Mouse (Mus musculus): ENCODE measurements at regions not wholly inside any gene's neighbourhood (a gene's known extent, or its start where the extent isn't known, plus 50 kb on each side); places are given as distances from the start of the nearest gene placed in this dataset.
"Not testable (repeated sequence)": the region's sequence is repeated elsewhere in the genome, so short reads cannot be mapped to it uniquely, and the experiment has no call there.

DNA sequence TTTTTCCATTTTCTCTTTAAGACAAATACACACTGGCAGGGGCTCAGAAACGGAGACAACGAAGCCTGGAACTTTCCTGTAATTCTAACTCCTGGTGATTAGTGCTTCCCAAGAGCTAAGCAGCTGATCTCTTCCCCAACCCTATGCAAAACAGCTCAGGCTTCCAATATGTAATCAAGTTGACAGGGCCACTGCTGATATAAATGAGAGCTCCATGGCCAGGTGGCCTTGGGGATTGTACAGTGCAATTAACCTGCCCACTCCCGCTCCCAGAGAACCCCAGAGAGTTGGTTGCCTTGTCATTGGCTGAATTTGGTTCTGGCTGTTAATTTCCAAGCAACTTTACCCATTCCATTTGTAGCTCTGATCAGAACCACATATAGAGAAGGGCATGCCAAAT, 67.8 kb downstream of the 4933415F23Rik start:
- intact Hi-C loops (cut with DNase I) = no loop called here
- DNase-seq = no peak

DNA sequence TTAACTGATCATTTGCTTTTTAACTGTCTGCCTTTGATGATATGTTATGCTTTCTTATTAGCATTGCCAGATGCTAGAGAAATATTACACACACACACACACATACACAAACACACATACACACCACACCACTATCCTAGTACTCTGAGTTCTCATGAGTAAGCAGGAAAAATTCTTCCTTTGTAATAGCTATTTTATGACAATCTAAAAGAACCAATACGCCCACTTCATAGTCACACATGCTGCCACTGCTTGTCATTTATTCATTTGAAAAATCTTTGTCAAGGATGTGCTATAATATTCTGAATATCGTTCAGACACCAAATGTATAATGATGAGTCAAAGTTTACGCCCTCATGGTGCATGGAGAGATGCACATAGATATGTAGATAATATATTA, 78.5 kb downstream of the 4933415F23Rik start:
- DNase-seq = no peak
- intact Hi-C loops (cut with DNase I) = no loop called here

DNA sequence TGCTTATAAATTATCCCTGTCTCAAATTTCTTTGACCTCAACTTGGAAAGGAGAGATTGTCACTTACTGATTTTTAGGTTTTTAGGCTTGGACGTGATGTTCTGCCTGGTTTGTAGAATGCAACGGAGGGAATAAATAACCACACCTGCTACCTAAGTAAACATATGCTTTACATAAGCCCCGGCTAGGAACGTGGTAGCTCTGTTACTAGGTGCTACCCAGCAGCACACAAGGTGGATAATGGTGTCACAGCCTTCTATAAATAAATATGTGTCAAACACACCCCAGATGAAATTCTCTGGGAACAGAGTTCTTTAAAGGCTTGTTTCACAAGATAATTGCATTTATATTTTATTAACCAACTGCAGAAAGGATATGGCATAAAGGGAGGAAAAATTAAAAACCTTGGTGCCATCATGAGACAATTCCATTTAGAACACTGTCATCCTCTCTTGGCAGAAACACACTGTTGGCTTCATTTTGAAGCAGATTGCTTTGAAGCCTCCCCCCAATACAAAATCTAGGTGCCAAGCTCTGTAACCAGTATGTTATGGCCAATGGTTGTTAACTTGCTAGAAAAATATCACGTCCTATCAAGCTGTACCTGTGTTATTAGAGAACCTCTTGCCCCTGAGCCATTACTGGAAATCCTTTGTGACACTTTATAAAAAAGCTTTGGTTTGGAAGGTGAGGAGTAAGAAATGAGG, 94.1 kb downstream of the 4933415F23Rik start:
- no peak for DNase-seq
- intact Hi-C loops (cut with DNase I) = no loop called here

DNA sequence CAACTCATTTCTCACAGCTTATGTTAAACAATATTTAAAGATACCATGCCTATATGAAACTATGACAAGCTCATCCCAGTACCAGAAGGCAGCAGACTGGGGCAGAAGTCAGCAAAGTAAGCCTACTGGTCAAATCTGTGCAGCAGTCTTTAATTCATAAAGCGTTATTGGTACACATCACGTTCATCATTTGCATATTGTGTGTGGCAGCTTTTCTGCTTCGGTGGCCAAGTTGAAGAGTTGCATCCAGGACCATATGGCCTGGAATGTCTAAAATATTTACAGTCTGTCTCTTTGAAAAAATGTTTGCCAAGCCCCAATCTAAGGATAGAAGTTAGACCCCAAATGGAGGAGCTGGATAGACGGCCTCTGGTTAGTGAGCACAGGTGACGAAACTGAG, 97.2 kb downstream of the 4933415F23Rik start:
- intact Hi-C loops (cut with DNase I) = no loop called here
- no peak for DNase-seq

DNA sequence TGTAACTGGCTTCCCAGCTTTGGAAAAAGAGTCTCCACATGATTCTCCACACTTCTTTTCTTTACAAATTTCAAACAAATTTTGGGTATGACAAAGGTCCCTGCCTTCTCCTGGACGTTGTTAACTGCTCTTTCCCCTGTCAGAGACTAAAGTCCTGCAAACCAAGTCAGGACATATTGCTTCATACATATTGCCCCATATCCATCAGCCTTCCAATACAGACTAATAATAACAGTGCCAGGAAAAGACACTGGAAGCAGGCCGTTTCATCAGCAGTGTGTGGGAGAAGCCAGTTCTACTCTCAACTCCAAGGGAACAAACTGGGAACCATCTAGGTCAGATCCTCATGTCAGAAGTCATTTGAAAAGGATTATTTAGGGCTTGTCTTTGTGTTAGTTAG, 105.4 kb downstream of the 4933415F23Rik start:
- intact Hi-C loops (cut with DNase I) = no loop called here
- DNase-seq = no peak

DNA sequence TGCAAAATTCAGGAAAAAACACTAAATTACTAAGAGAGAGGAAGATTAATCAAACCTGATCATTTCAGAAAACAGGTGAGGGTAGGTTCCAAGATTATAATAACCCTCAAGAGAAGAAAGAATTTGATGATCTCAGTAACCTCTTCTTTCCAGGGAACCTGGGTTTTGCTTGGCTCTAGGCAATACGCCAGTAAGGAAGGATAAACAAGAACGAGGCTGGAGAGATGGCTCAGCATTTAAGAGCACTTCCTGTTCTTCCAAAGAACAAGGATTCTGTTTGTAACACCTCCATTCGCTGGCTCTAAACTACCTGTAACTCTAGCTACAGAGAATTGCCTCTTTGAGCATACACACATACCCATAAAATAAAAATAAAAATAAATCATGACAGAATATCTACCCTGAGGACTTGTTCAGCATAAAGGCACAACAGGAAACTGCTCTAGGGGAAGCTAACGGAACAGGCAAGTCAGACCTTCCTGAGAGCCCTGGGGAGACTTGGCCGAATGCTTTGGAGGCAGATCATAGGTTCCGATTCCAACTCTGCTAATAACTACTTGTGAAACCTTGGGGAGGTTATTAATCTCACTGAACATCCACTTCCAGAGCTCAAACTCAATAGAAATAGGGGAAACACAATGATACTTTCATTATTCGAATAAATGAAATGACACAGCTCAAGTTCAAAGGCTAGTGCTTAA, 112.4 kb downstream of the 4933415F23Rik start:
- DNase-seq = no peak
- intact Hi-C loops (cut with DNase I) = no loop called here

DNA sequence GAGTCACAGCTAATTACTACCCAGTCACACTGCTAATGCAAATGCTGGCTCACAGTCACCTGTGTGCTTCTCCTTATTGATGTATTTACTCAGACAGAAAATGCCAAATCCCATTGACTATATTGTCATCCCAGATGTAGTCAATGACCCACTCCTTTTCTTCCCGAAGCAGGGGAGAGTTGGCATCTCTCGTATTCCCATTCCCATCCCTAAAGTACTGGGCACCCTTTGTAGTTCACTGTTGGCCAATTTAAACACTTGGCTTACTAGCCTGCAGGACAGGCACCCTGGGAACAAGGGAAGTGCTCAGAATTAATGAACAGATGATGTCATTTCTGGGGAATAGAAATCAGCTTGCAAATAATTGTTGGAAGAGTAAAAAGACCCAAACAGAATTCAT, 114.5 kb downstream of the 4933415F23Rik start:
- no peak for DNase-seq
- intact Hi-C loops (cut with DNase I) = no loop called here

DNA sequence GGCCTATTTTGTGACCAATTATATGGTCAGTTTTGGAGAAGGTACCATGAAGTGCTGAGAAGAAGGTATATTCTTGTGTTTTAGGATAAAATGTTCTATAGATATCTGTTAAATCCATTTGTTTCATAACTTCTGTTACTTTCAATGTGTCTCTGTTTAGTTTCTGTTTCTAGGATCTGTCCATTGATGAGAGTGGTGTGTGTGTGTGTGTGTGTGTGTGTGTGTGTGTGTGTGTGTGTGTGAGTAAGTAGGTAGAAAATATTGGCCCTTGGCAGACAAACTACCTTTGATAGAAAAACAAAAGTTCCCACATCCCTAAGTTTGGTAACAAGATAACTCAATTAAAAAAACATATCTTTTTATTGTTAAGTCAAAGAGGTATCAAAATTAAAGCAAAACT, 117.8 kb downstream of the 4933415F23Rik start:
- intact Hi-C loops (cut with DNase I); DNase-seq: not testable (repeated sequence)

DNA sequence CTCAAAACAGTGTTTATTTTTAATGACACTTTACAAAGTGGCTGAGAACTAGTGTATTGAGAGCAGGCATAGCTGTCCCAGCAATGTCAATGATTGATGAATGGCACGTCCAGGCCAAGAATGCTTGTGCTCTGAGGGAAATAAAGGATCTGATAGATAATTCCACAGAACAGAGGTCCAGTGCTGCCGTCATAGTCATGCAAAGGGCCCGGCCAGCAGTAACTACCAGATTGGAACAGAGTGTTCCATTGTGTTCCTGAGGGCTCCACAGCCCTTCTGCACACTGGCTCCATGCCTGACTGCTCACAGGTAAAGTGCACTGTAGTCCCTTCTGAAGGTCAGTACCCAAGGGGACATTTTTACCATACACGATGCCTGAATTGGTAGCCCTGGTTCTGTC, 127.1 kb downstream of the 4933415F23Rik start:
- intact Hi-C loops (cut with DNase I) = no loop called here
- no peak for DNase-seq

DNA sequence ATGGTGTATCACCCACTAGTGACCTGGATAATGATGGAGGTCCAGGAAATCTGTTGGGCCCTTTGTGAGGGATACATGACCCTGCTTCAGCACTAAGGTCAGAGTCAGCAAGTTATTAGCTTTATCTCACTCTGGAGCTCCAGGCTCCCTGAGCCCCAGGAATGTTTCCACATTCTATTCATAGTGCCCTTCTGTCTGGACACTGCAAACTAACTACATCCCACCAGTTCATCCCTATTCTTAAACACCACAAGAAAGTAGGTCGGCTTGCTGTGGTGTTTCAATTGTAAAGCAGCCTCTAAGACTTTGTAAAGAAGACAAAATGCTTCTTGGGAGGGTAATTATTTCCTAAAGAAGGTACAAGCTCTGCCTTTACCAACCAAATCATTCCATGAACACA, 138.2 kb upstream of the Rims1 start:
- DNase-seq = no peak
- intact Hi-C loops (cut with DNase I) = no loop called here

DNA sequence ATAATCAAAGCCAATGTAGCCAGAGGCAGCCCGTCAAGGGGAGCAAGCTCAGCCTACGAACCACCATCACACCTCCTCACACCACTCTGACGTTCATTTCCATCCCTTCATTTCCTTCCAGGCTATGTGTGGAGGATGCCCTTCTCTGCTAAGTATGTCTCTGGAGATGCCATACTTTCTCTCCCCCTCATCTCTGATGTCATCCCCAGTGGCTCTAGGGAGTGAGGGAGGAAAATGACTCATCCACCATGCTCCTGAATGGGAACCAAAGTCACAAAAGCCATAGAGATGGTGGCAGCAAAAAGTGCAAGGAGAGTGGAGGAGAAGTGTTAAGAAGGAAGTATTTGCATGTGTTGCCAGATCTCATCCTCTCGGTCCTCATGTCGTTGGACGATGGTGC, 134.0 kb upstream of the Rims1 start:
- no peak for DNase-seq
- intact Hi-C loops (cut with DNase I) = no loop called here

DNA sequence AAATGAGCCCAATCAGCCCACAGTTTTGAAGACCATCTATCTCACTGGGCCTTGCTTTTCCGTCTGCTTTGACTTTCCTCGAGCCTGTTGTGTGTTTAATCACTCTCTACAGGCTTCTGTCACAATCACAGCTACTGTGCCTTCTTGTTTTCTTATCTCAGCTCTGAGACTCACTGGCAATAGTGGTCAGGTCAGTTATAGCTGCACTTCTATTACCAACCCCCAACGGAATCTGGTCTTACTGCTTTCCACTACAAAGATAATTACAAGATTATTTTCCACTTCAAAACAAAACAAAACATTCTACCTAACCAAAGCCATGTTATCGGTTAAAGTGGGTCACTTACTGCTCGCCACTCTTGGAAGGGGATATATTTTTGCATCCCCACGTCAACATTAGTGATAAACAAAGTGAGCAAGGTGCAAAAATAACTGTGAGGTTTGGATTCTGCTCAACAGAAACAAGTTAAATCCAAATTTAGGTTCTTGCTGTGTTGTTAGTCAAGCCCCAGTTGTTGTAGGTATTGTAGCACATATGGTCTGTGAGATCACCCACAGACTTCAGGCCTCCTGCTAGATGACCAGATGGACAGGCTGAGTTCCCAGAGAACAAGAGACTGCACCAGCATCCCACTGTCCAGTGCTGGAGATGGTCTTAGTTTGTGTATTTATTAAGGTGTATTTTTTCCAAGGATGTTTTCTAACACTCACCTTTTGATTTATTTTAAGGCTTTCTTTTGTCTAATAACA, 125.5 kb upstream of the Rims1 start:
- DNase-seq = no peak
- intact Hi-C loops (cut with DNase I) = no loop called here

DNA sequence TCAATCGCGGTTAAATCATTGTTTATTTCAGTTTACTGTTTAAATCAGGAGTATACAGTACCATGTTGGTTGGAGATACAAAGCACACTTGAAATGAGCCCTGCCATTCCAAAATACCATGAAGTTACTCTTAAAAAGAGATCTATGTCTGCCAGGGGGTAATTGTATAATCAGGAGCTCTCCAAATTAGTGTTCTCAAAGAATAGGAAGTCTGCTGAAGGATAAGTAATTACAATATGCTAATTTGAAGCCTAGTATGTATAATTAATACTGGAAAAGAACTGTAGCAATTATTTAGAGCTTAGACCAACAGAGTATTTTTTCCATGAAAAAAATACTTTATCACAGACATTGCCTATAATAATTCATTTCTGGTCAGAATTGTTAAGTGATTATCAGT, 97.2 kb upstream of the Rims1 start:
- intact Hi-C loops (cut with DNase I) = no loop called here
- no peak for DNase-seq

DNA sequence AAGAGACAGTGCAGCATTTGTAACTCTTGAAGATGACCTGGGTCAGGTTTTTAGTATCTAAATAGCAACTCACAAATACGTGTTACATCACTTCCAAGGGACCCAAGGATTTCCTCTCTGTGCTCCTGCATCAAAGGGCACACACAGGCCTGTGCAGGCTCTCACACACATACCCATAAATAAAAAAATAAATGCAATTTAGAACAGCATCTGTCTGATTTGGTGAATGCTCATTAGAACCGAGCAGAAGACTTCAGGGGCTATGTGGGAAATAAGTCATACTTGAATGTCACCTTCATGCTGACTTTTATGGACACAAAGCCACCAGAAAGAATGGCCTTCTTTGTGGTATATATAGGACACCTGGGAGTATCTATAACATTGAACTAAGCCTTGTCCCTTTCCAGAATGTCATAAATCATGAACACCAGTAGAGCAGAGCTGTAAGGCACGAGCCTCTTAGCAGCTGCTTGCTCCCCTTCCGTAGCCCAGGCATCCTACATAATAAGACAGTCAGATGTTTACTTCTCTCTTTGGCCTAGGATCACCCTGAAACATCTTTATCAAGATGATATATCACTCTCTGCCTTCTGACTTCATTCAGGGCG, 95.3 kb upstream of the Rims1 start:
- DNase-seq = no peak
- intact Hi-C loops (cut with DNase I) = no loop called here

DNA sequence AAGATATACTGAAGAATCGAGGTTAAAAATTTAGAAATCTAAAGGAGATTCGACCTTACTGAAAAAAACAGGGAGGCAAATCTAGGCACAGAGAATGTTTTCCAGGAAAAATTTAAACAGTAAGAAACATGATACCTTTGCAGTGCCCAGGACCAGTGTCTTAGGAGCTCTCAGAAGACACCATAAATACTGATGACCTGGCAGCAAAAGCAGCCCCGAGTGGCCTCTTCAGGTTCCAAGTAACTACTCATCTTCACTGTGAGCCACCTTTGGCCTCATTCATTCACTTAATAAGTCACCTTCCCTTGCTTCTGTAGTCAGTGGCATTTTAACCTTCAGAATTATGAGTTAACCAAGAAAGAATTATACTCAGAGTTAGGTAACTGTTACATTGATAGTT, 89.3 kb upstream of the Rims1 start:
- no peak for DNase-seq
- intact Hi-C loops (cut with DNase I) = no loop called here

DNA sequence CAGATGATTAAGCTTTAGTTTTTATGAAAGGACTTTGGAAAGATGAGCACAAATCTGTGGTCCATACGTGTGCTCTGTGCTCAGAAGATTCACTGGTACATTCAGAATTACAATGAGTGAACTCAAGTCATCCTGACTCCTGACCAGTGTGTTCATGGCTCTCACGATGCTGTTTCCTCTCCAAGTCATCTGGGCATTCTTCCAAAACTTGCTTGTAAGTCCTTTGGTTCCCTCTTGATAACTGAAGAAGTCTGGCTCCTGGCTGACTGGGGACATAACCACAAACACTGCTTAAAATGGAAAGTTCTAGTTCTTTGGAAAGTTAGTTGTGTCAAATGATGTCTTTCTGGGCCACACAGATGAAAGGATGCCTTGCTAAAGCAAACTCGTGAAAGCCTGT, 57.2 kb upstream of the Rims1 start:
- peak; percentile 5 to 9 for DNase-seq
- intact Hi-C loops (cut with DNase I) = no loop called here
